Mouse (Mus musculus) heart, adult 8-10 months (tissue): Measurements from ENCODE around the gene Zfp704. TPM values are rescaled to one million over a fixed set of nuclear protein-coding genes. Genes with fewer than 3 reads are reported as not detected.

ENCODE experiments used
- DNase-seq: peaks from one replicate; pipeline ENCODE4 v3.0.0; 2022; ENCODE audit warnings: low spot score
- total RNA-seq, 4 experiments: library from RNA; stranded (reverse); gene quantifications; 2 replicates each; pipeline ENCODE4 v1.2.4; 2022

The Zfp704 gene
- 10 to 100 TPM; 15.6 to 18.2 (median 16.6) TPM for total RNA-seq

GRCm38 (mm10) chr3:9609581-9610341 lies at the start of gene Zfp704:
TSS of gene Zfp704 (minus strand) at chr3:9610085.
- DNase-seq, result peak; percentile 84

- no peak for DNase-seq
Measured at GRCm38 (mm10) chr3:9633036-9634005, 23.4 kb upstream of the Zfp704 start.

GRCm38 (mm10) chr3:9629951-9630350 lies 20.1 kb upstream of the Zfp704 start:
- DNase-seq, result no peak

- no peak for DNase-seq
Measured at GRCm38 (mm10) chr3:9628041-9628440, 18.2 kb upstream of the Zfp704 start.

GRCm38 (mm10) chr3:9626149-9626548 lies 16.3 kb upstream of the Zfp704 start:
- no peak for DNase-seq

GRCm38 (mm10) chr3:9620611-9621010 lies 10.7 kb upstream of the Zfp704 start:
- peak; percentile 16 for DNase-seq

GRCm38 (mm10) chr3:9619562-9620275 lies 9.8 kb upstream of the Zfp704 start:
- no peak for DNase-seq

GRCm38 (mm10) chr3:9617101-9617500 lies 7.2 kb upstream of the Zfp704 start:
- no peak for DNase-seq

GRCm38 (mm10) chr3:9614676-9615075 lies 4.8 kb upstream of the Zfp704 start:
- no peak for DNase-seq

GRCm38 (mm10) chr3:9614011-9614410 lies 4.1 kb upstream of the Zfp704 start:
- DNase-seq, result no peak

- DNase-seq, result no peak
Measured at GRCm38 (mm10) chr3:9611226-9611625, 1.3 kb upstream of the Zfp704 start.

GRCm38 (mm10) chr3:9610426-9610825 lies 541 bp upstream of the Zfp704 start:
- DNase-seq, result no peak

GRCm38 (mm10) chr3:9608906-9609580 lies 842 bp downstream of the Zfp704 start:
- DNase-seq, result no peak

- peak; percentile 30 for DNase-seq
Measured at GRCm38 (mm10) chr3:9608441-9608905, 1.4 kb downstream of the Zfp704 start.

- DNase-seq, result no peak
Measured at GRCm38 (mm10) chr3:9607686-9608085, 2.2 kb downstream of the Zfp704 start.

GRCm38 (mm10) chr3:9605784-9606706 lies 3.8 kb downstream of the Zfp704 start:
- no peak for DNase-seq

GRCm38 (mm10) chr3:9604941-9605340 lies 4.9 kb downstream of the Zfp704 start:
- no peak for DNase-seq

GRCm38 (mm10) chr3:9603866-9604265 lies 6.0 kb downstream of the Zfp704 start:
- no peak for DNase-seq

GRCm38 (mm10) chr3:9600577-9600976 lies 9.3 kb downstream of the Zfp704 start:
- no peak for DNase-seq
